Mouse (Mus musculus) liver, embryonic 14.5 days (tissue): ENCODE data around the gene Bace1.

Experiments
- CTCF ChIP-seq: IDR thresholded peaks from 2 replicates; pipeline ENCODE4 v1.5.1; 2016; ENCODE audit warnings: antibody characterized with exemption, low read depth, control low read depth
- EP300 ChIP-seq: IDR thresholded peaks from 2 replicates; pipeline ENCODE4 v1.6.1; 2016; ENCODE audit warnings: antibody characterized with exemption, low read depth

- TF ChIP-seq EP300, result no peak
- no peak for TF ChIP-seq CTCF
Measured at GRCm38 (mm10) chr9:45849528-45850408, 11.4 kb downstream of the Bace1 start.
